Mouse (Mus musculus): ENCODE results near the gene Gpr176. TPM values are rescaled to one million over a fixed set of nuclear protein-coding genes. Genes with fewer than 3 reads are reported as not detected.
A peak's percentile ranks its signal among the peaks of the same experiment; 100 is the strongest.

Gpr176 gene
- polyA plus RNA-seq, 1 experiment from 2014 or later: 0.57 TPM

DNA sequence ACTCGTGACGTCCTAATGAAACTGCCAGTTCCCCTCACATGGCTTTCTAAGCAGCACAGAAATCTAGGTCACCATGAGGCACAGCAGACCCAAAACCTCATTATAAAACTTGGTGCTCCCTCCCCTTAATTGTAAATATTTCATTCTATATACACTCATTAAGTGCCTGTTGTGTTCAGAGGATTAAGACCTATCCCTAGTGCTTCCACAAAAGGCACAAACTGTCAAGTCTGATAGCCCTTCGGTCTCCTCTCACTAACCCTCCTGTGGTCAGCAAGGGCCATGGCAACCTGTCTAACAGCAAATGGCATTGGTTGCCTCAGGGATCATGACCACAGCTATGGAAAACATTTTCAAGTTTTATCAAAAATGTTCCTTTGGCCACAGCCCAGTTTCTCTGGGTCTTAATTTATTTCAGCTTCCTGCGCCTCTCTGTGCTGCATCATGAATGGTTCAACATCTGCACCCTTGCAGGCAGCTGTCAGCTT is 19.3 kb downstream of the Gpr176 start:
- Histone ChIP-seq H3K4me1 (replicated peaks; ENCODE audit: control insufficient read depth, insufficient read depth, low read length) (no peaks in the 10 kb centered on the region), H3K9me3 (ENCODE audit: control insufficient read depth) (no peaks in the 10 kb centered on the region), H3K4me2 (replicated peaks; ENCODE audit: low read depth) (no peak overlapping the region), H3K36me3 (ENCODE audit: control insufficient read depth, insufficient read depth) (no peaks in the 10 kb centered on the region), H3K9ac (ENCODE audit: low read depth, low read length) (no peak overlapping the region), H3K4me3 (ENCODE audit: low read depth, low read length) (no peak overlapping the region), H3K27ac (ENCODE audit: low read depth, low read length) (no peak overlapping the region), H3K27me3 (replicated peaks; ENCODE audit: control insufficient read depth, insufficient read depth, low read length) (no peaks in the 10 kb centered on the region)
- no peak for TF ChIP-seq CTCF (IDR thresholded peaks at IDR 0.05; ENCODE audit: low read depth)
- no peak for ATAC-seq
- whole genome bisulfite sequencing: 79% methylated on average over 4 of the region's 4 CpGs

DNA sequence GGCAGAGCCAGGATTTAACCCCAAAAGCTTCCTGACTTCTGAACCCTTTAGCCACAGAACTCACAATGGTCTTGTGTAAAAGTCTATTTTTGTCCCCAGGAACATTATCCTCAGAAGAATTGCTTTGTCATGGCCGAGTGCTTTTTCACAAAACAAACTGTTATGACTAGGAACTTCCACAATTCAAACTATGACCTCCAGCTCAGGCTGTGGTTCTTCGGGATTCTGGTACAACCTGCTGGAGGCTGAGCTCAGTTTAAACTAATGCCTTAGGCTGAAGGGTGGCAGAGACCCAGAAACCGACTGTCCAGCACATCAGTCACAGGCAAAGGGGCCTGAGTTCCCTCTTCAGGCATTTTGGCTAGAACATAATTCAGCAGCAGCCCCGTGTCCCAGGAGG is 19.7 kb downstream of the Gpr176 start:
- no peak overlapping the region for H3K27ac ChIP-seq (ENCODE audit: low read depth, low read length)
- no peaks in the 10 kb centered on the region for H3K4me1 ChIP-seq (replicated peaks; ENCODE audit: control insufficient read depth, insufficient read depth, low read length)
- no peak overlapping the region for H3K4me3 ChIP-seq (ENCODE audit: low read depth, low read length)
- ATAC-seq: no peak
- H3K4me2 ChIP-seq (replicated peaks; ENCODE audit: low read depth): no peak overlapping the region
- no peaks in the 10 kb centered on the region for H3K9me3 ChIP-seq (ENCODE audit: control insufficient read depth)
- no peaks in the 10 kb centered on the region for H3K36me3 ChIP-seq (ENCODE audit: control insufficient read depth, insufficient read depth)
- H3K9ac ChIP-seq (ENCODE audit: low read depth, low read length): no peak overlapping the region
- no peak for TF ChIP-seq CTCF (IDR thresholded peaks at IDR 0.05; ENCODE audit: low read depth)
- H3K27me3 ChIP-seq (replicated peaks; ENCODE audit: control insufficient read depth, insufficient read depth, low read length): no peaks in the 10 kb centered on the region
- WGBS: 50% methylated on average over 4 of the region's 4 CpGs

DNA sequence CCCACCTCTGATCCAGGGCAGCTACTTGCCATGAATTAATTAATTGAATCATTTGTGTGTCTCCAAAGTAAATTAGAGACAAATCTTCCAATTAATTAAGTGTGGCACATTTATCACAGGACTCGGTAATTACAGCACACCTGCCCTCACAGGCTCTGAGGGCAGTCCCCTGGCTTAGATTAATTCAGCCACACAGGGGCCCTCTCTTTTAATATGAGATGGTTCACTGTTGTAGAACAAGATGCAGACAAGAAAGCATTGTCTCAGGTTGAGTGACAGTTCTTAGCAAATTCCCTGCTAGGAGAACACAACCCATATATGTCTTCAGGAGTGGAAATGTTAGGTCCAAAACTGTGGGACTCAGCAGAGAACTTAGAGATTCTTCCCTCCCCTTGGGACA is 27.7 kb downstream of the Gpr176 start:
- ATAC-seq: no peak
- Histone ChIP-seq H3K9ac (ENCODE audit: low read depth, low read length) (no peak overlapping the region), H3K4me1 (replicated peaks; ENCODE audit: control insufficient read depth, insufficient read depth, low read length) (no peaks in the 10 kb centered on the region), H3K9me3 (ENCODE audit: control insufficient read depth) (no peaks in the 10 kb centered on the region), H3K27ac (ENCODE audit: low read depth, low read length) (no peak overlapping the region), H3K27me3 (replicated peaks; ENCODE audit: control insufficient read depth, insufficient read depth, low read length) (no peaks in the 10 kb centered on the region), H3K4me2 (replicated peaks; ENCODE audit: low read depth) (no peak overlapping the region), H3K36me3 (ENCODE audit: control insufficient read depth, insufficient read depth) (no peaks in the 10 kb centered on the region), H3K4me3 (ENCODE audit: low read depth, low read length) (no peak overlapping the region)
- TF ChIP-seq CTCF (IDR thresholded peaks at IDR 0.05; ENCODE audit: low read depth): no peak
- 46% methylated on average over 1 of the region's 1 CpGs for WGBS

DNA sequence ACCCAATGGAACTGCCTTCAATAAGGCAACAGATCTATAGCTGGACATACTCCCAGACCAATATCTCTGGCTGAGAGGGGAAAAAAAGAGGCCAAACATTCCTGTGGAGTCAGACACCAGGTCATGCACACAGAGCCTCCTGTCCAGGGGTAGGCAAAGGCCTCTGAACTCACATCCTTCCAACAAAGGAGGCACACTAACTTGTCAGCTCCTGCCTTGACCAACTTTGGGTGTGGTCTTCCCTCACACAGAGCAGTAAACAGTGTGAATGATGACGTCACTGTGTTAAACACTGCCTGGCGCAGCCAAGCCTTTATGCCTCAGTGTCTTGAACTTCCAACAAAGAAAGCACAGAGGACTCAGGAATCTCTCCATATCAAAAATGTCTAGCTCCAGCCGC is 29.3 kb downstream of the Gpr176 start:
- Histone ChIP-seq H3K36me3 (ENCODE audit: control insufficient read depth, insufficient read depth) (no peaks in the 10 kb centered on the region), H3K9me3 (ENCODE audit: control insufficient read depth) (no peaks in the 10 kb centered on the region), H3K9ac (ENCODE audit: low read depth, low read length) (no peak overlapping the region), H3K4me1 (replicated peaks; ENCODE audit: control insufficient read depth, insufficient read depth, low read length) (no peaks in the 10 kb centered on the region), H3K27ac (ENCODE audit: low read depth, low read length) (no peak overlapping the region), H3K4me2 (replicated peaks; ENCODE audit: low read depth) (no peak overlapping the region), H3K27me3 (replicated peaks; ENCODE audit: control insufficient read depth, insufficient read depth, low read length) (no peaks in the 10 kb centered on the region), H3K4me3 (ENCODE audit: low read depth, low read length) (no peak overlapping the region)
- no peak for TF ChIP-seq CTCF (IDR thresholded peaks at IDR 0.05; ENCODE audit: low read depth)
- 57% methylated on average over 3 of the region's 3 CpGs for WGBS
- ATAC-seq: peak; percentile 43; the same call in 1 of the 2 replicates

DNA sequence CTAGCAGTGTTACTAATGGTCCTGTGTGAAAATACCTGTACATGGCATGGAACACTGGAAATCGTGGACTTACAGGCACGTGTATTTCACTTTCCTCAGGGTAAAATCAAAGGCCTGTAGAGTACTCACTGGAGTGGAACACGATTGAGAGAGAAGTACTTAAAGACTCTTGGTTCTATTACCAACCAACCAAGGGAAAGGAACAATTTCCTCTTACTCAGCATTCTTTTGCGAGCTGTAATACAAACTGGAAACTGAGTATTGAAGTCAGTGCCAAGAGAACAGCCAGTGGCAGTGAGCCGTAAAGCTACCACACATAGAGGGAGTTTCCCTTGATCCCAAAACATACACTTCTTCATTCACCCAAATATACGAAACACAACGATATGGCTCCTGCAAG is 31.9 kb downstream of the Gpr176 start:
- H3K9me3 ChIP-seq (ENCODE audit: control insufficient read depth): no peaks in the 10 kb centered on the region
- no peak overlapping the region for H3K9ac ChIP-seq (ENCODE audit: low read depth, low read length)
- no peaks in the 10 kb centered on the region for H3K4me1 ChIP-seq (replicated peaks; ENCODE audit: control insufficient read depth, insufficient read depth, low read length)
- no peak overlapping the region for H3K4me3 ChIP-seq (ENCODE audit: low read depth, low read length)
- H3K27me3 ChIP-seq (replicated peaks; ENCODE audit: control insufficient read depth, insufficient read depth, low read length): no peaks in the 10 kb centered on the region
- H3K36me3 ChIP-seq (ENCODE audit: control insufficient read depth, insufficient read depth): no peaks in the 10 kb centered on the region
- WGBS: 83% methylated on average over 7 of the region's 7 CpGs
- ATAC-seq: no peak
- no peak for TF ChIP-seq CTCF (IDR thresholded peaks at IDR 0.05; ENCODE audit: low read depth)
- no peak overlapping the region for H3K27ac ChIP-seq (ENCODE audit: low read depth, low read length)
- no peak overlapping the region for H3K4me2 ChIP-seq (replicated peaks; ENCODE audit: low read depth)

DNA sequence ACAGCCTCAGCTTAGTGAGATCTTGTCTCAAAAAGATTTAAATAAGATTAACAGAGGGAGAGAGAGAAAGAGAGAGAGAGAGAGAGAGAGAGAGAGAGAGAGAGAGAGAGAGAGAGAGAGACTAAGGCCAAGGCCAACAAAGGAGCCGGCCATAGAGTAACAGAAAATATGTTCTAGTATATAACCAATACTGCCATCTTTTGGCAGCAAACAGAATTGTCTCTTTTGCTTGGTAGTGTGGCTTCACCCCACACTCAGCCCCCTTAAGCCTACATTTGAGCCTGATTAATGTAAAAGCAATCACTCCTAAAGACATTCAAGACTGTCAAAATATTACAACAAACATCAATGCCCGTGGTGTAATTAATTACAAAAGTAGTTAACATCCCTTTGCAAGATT is 37.1 kb downstream of the Gpr176 start:
- TF ChIP-seq CTCF (IDR thresholded peaks at IDR 0.05; ENCODE audit: low read depth): peak; percentile 59
- H3K27ac ChIP-seq (ENCODE audit: low read depth, low read length): no peak overlapping the region
- no peaks in the 10 kb centered on the region for H3K4me1 ChIP-seq (replicated peaks; ENCODE audit: control insufficient read depth, insufficient read depth, low read length)
- H3K36me3 ChIP-seq (ENCODE audit: control insufficient read depth, insufficient read depth): no peaks in the 10 kb centered on the region
- no peak for ATAC-seq
- H3K9me3 ChIP-seq (ENCODE audit: control insufficient read depth): no peaks in the 10 kb centered on the region
- no peaks in the 10 kb centered on the region for H3K27me3 ChIP-seq (replicated peaks; ENCODE audit: control insufficient read depth, insufficient read depth, low read length)
- 36% methylated on average over 2 of the region's 2 CpGs for WGBS
- no peak overlapping the region for H3K9ac ChIP-seq (ENCODE audit: low read depth, low read length)
- H3K4me3 ChIP-seq (ENCODE audit: low read depth, low read length): no peak overlapping the region
- H3K4me2 ChIP-seq (replicated peaks; ENCODE audit: low read depth): no peak overlapping the region

DNA sequence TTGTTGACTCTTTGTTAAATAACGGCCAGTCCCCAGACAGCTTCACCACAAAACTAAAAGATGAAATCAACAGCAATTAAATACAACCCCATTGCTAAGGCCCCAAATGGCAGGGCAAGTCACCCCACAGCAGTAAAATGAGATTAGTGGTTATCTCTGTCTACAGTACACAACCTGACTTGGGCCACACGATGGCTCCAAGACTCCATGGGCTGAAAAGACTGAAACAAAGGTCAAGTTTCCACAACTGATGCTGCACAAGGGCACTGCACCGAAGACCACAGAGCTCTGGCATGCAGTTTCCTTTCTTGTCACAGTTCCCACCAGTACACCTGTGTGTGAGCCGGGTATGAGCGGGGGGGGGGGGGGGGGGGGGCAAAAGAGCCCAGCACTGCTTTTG is 50.6 kb downstream of the Gpr176 start:
- 29% methylated on average over 4 of the region's 5 CpGs for WGBS
- H3K4me1 ChIP-seq (replicated peaks; ENCODE audit: control insufficient read depth, insufficient read depth, low read length): no peaks in the 10 kb centered on the region
- no peak overlapping the region for H3K9ac ChIP-seq (ENCODE audit: low read depth, low read length)
- no peaks in the 10 kb centered on the region for H3K36me3 ChIP-seq (ENCODE audit: control insufficient read depth, insufficient read depth)
- H3K27me3 ChIP-seq (replicated peaks; ENCODE audit: control insufficient read depth, insufficient read depth, low read length): no peaks in the 10 kb centered on the region
- no peak overlapping the region for H3K4me3 ChIP-seq (ENCODE audit: low read depth, low read length)
- peak; percentile 75 for TF ChIP-seq CTCF (IDR thresholded peaks at IDR 0.05; ENCODE audit: low read depth)
- no peak overlapping the region for H3K27ac ChIP-seq (ENCODE audit: low read depth, low read length)
- H3K9me3 ChIP-seq (ENCODE audit: control insufficient read depth): no peaks in the 10 kb centered on the region
- no peak overlapping the region for H3K4me2 ChIP-seq (replicated peaks; ENCODE audit: low read depth)
- no peak for ATAC-seq
